ENCODE assay signal across 18 mouse cellular contexts in genomic region chr2:172496736-172497345, GRCm38 (mm10). TPM values are rescaled to one million over a fixed set of nuclear protein-coding genes. Genes with fewer than 3 reads are reported as not detected.
"Had no signal": no experiment of that assay in that cellular context is flagged by ENCODE, and none has a peak within 500 bp of the region (broad histone marks: within the 10 kb centered on the region; RNA-seq: fewer than 3 reads in every experiment).

No protein-coding gene starts in this region.

- H3K4me3 ChIP-seq: layer of hippocampus, adult 2 months; liver, embryonic 15.5 days; midbrain, embryonic 13.5 days had no signal

- H3K4me2 ChIP-seq: liver, embryonic 11.5 days; liver, embryonic 15.5 days; midbrain, embryonic 13.5 days had no signal

- H3K27me3 ChIP-seq: liver, embryonic 15.5 days; midbrain, embryonic 13.5 days had no signal

- H3K36me3 ChIP-seq: liver, embryonic 15.5 days; midbrain, embryonic 13.5 days had no signal

- H3K4me1 ChIP-seq: midbrain, embryonic 13.5 days had no signal

- H3K9me3 ChIP-seq: liver, embryonic 15.5 days; midbrain, embryonic 13.5 days had no signal

- ATAC-seq: inflammation-experienced regulatory T-cells, adult 6 months; lung, postnatal 0 days; midbrain, embryonic 13.5 days had no signal

- H3K9ac ChIP-seq: liver, embryonic 15.5 days; midbrain, embryonic 13.5 days had no signal

- DNase-seq: left cerebral cortex, postnatal 4 days; lung, adult 2 months; lung, postnatal 36 days; right cerebral cortex, postnatal 14 days had no signal

- H3K27ac ChIP-seq: kidney, postnatal 0 days; layer of hippocampus, adult 2 months; liver, embryonic 15.5 days; midbrain, embryonic 13.5 days; stomach, postnatal 0 days had no signal

RNA-seq across cellular contexts. Expression of gene Fam209, which starts 24.5 kb away (rescaled TPM):
- total RNA-seq: layer of hippocampus, adult 2 months; left cerebral cortex, adult 18-20 months; midbrain, postnatal 0 days had no signal
- polyA plus RNA-seq: kidney, postnatal 0 days; liver, embryonic 15.5 days; neural tube, embryonic 14.5 days had no signal

RNA-seq across cellular contexts. Expression of gene Gcnt7, which starts 38.4 kb away (rescaled TPM):
- total RNA-seq: layer of hippocampus, adult 2 months; layer of hippocampus, postnatal 14 days; left cerebral cortex, adult 18-20 months; left cerebral cortex, postnatal 10 days; left cerebral cortex, postnatal 4 days; megakaryocyte progenitor cell, adult 5-6 weeks; midbrain, postnatal 0 days had no signal
- polyA plus RNA-seq: lung, adult 2 months had no signal

RNA-seq across cellular contexts. Expression of gene Tfap2c, which starts 52.6 kb away (rescaled TPM):
- total RNA-seq: megakaryocyte progenitor cell, adult 5-6 weeks; midbrain, postnatal 0 days had no signal
- polyA plus RNA-seq: inflammation-experienced regulatory T-cells, adult 6 months; liver, embryonic 15.5 days; lung, postnatal 0 days; midbrain, postnatal 0 days had no signal
